Mouse (Mus musculus) hindbrain, embryonic 15.5 days (tissue): ENCODE measurements at regions not wholly inside any gene's neighbourhood (a gene's known extent, or its start where the extent isn't known, plus 50 kb on each side); places are given as distances from the start of the nearest gene placed in this dataset.

Source experiments
- ATAC-seq: fragments of 200-750 bp; cut with Nextera tagmentation; 2 replicates; pipeline ENCODE4 v1.8.0; 2017; ENCODE audit warnings: low read depth, moderate number of reproducible peaks, moderate TSS enrichment; ENCODE audit not compliant: low FRiP score
- H3K27ac ChIP-seq: fragments of 300-500 bp; sonication (generic); replicated peaks from 2 replicates; pipeline ENCODE4 v1.5.1; 2015; ENCODE audit warnings: mild to moderate bottlenecking, inconsistent platforms
- H3K27me3 ChIP-seq: fragments of 300-500 bp; sonication (generic); 2 replicates; pipeline ENCODE4 v1.6.1; 2015; ENCODE audit warnings: control low read depth, inconsistent platforms
- H3K36me3 ChIP-seq: fragments of 300-500 bp; sonication (generic); 2 replicates; pipeline ENCODE4 v1.6.1; 2015; ENCODE audit warnings: control low read depth, inconsistent platforms
- H3K4me1 ChIP-seq: fragments of 300-500 bp; sonication (generic); replicated peaks from 2 replicates; pipeline ENCODE4 v1.6.1; 2015; ENCODE audit warnings: control low read depth, inconsistent platforms
- H3K4me2 ChIP-seq: fragments of 300-500 bp; sonication (generic); 2 replicates; pipeline ENCODE4 v1.6.1; 2015; ENCODE audit warnings: moderate library complexity, mild to moderate bottlenecking, inconsistent platforms
- H3K4me3 ChIP-seq: fragments of 300-500 bp; sonication (generic); 2 replicates; pipeline ENCODE4 v1.5.1; 2015; ENCODE audit warnings: mild to moderate bottlenecking, inconsistent platforms
- H3K9ac ChIP-seq: fragments of 300-500 bp; sonication (generic); 2 replicates; pipeline ENCODE4 v1.6.1; 2015; ENCODE audit warnings: inconsistent platforms
- H3K9me3 ChIP-seq: fragments of 300-500 bp; sonication (generic); 2 replicates; pipeline ENCODE4 v1.6.1; 2016; ENCODE audit warnings: control low read depth, inconsistent platforms
- WGBS: fragments of 180-500 bp; shearing (Covaris S2); methylation state at CpG from one replicate; pipeline ENCODE4 v1.1.7; 2015; 5-methylcytosine and 5-hydroxymethylcytosine counted together

DNA sequence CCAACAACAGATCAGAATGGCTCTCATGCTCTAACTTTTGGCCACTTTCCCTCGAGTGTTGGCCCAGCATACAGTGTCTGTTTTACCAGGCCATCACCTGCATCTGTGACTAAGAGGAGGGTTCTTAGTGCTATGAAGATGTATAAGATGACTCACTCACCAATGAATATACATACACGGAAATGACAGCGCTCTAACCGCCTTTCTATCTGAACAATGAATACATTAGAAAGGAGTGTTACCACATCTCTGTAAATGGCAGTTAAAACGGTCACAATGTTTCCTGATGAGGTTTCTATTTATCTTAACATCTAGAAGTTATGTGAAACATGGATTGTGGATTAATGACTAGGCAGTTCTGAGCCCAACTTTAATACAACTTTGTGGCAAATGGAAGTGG lies 135.0 kb upstream of the Pkn2 start:
- Histone ChIP-seq H3K4me1 (no peaks in the 10 kb centered on the region), H3K27ac (no peak overlapping the region), H3K4me2 (no peak overlapping the region), H3K27me3 (no peaks in the 10 kb centered on the region), H3K9ac (no peak overlapping the region), H3K9me3 (no peaks in the 10 kb centered on the region), H3K4me3 (no peak overlapping the region), H3K36me3 (no peaks in the 10 kb centered on the region)
- ATAC-seq = no peak
- WGBS = 93% methylated on average over 5 of the region's 5 CpGs

DNA sequence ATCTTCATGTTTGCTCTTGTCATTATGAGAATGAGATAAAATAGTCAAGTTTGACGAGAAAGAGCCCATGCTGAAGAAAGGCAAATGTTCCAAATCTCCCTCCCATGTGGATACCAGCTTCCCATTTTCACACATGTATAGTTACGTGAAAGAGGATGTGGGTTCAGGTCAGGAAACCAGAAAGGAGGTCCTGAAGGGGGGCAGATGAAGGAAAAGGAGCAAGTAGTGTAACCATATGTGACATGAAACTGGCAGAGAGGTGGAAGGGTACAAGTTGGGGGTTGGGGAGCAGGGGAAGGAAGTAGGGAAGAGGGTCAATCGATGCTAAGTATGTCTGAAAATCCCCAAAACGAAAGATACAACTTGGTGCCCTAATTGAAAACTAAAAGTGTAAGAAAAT lies 132.6 kb upstream of the Pkn2 start:
- Histone ChIP-seq H3K9me3 (no peaks in the 10 kb centered on the region), H3K27ac (no peak overlapping the region), H3K9ac (no peak overlapping the region), H3K4me1 (no peaks in the 10 kb centered on the region), H3K4me2 (no peak overlapping the region), H3K36me3 (no peaks in the 10 kb centered on the region), H3K27me3 (no peaks in the 10 kb centered on the region), H3K4me3 (no peak overlapping the region)
- ATAC-seq = no peak
- 90% methylated on average over 4 of the region's 4 CpGs for WGBS

DNA sequence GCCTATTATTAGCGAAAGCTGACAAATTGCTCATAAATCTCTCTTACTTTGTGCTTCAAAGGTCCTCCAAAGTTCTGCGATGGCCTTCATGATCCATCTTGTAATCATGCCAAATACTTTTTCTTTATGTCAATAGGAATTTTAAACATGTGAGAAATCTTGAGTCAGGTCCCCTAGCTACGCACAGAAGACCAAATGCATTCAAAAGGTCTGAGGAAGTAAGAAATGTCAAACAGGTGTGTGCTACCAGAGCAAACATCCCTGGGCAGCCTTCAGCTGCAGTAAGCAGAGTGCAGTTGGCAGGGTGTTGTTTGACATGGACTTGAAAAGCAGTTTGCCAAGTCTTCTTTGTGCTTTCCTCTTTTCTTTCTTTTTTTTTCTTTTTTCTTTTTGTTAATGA lies 125.2 kb upstream of the Pkn2 start:
- Histone ChIP-seq H3K9me3 (no peaks in the 10 kb centered on the region), H3K27me3 (no peaks in the 10 kb centered on the region), H3K4me2 (no peak overlapping the region), H3K9ac (no peak overlapping the region), H3K27ac (no peak overlapping the region), H3K4me3 (no peak overlapping the region), H3K4me1 (no peaks in the 10 kb centered on the region), H3K36me3 (no peaks in the 10 kb centered on the region)
- no peak for ATAC-seq
- WGBS = 86% methylated on average over 3 of the region's 3 CpGs

DNA sequence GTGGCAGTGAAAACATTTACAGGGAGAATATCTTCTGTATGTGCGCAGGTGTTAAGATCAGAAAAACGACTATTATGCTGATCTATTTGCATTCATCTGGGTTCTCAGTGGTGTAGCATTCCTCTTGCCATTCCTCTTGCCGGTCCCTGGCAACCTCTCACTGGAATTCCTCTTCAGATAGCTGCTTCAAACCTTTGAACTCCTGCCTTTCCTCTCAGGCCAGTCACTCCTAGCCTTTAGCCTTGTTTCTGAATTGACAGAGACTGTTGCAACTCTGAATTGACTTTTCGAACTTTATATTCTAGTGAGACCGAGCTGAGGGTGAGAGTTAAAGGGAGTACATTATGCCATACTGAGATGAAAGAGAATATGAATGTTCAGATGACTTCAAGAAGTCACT lies 120.1 kb upstream of the Pkn2 start:
- H3K4me2 ChIP-seq = no peak overlapping the region

DNA sequence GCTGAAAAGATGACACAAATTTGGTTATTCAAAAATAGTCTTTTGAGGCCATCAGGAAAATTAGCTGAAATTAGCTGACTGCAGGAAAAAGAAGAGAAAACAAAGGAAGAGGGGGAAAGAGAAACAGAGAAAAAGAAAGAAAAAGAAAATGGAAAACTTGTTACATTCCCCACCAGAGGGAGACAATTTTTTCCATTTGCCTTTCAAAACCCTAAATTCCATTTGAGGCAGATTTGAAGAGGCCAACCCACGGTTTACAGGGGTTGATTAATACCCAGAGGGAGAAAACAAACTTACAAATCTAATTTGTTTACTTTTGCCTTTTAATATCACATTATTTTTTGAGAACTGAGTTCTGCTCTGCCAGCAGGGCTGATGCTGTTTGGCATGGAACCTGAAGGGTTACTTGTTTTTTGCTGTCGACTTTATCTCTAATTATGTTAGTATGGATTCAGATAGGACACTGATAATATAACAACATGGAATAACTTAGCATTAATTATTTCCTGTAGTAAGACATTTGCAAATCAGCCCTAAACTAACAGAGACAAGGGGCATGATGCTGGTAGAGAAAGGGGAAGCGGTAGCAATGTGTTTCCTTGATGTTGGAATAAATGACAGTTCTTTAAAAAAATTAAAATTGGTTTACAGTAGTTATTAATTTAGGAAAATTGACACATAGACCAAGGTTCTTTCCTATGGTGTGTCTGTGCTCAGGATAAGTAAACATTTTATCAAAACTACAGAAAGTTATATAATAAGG lies 114.4 kb upstream of the Pkn2 start:
- no peak overlapping the region for H3K9ac ChIP-seq
- H3K9me3 ChIP-seq = no peaks in the 10 kb centered on the region
- H3K4me3 ChIP-seq = no peak overlapping the region
- H3K27me3 ChIP-seq = no peaks in the 10 kb centered on the region
- H3K36me3 ChIP-seq = no peaks in the 10 kb centered on the region
- WGBS = 52% methylated on average over 3 of the region's 3 CpGs
- H3K4me2 ChIP-seq = no peak overlapping the region
- no peak for ATAC-seq
- H3K27ac ChIP-seq = no peak overlapping the region
- no peaks in the 10 kb centered on the region for H3K4me1 ChIP-seq

More for the DNA sequence above, 120.1 kb upstream of the Pkn2 start:
- H3K4me3 ChIP-seq = no peak overlapping the region
- no peak for ATAC-seq
- H3K9me3 ChIP-seq = no peaks in the 10 kb centered on the region
- H3K36me3 ChIP-seq = no peaks in the 10 kb centered on the region
- H3K27ac ChIP-seq = no peak overlapping the region
- no peaks in the 10 kb centered on the region for H3K4me1 ChIP-seq
- no peaks in the 10 kb centered on the region for H3K27me3 ChIP-seq
- 30% methylated on average over 5 of the region's 5 CpGs for WGBS
- no peak overlapping the region for H3K9ac ChIP-seq

DNA sequence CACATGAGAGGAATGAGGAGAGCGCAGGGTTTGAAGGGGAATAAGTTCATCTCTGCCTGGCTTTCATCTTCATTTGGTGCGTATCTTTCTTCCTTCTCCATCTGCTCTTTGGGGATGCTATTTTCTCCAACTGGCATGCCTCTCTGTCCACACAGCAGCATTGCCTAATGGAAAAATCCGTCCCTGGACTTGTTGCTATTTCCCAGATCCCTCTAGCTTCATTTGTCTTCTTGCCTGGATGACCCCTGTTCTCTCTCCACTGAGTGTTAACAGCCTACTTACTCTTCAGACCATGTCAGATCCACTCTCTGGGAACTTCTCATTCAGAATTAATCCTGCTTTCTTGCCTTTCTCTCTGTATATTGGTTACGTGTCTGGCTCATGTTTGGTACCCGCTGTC lies 102.7 kb upstream of the Pkn2 start:
- Histone ChIP-seq H3K9ac (no peak overlapping the region), H3K27me3 (no peaks in the 10 kb centered on the region), H3K27ac (no peak overlapping the region), H3K4me1 (no peaks in the 10 kb centered on the region), H3K36me3 (no peaks in the 10 kb centered on the region), H3K9me3 (no peaks in the 10 kb centered on the region), H3K4me3 (no peak overlapping the region), H3K4me2 (no peak overlapping the region)
- 88% methylated on average over 5 of the region's 5 CpGs for WGBS
- no peak for ATAC-seq

DNA sequence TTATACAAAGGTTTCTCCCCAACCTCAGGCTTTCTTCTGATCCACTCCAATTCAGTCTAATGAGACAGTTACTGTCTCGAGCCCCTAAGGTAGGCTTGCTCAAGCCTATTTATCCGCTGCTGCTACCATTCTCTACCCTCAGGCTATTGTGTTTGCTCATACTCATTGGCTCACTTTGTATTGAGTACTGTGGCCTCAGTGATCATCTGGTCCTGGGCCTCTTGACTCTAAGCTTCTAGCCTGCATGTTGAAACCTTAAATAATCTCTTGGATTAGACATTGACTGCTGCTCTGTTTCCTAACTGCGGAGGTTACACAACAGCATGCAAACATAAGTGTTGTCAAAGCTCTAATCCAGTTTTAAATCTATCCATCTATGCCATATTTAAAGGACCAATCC lies 99.4 kb upstream of the Pkn2 start:
- H3K4me3 ChIP-seq = no peak overlapping the region
- no peaks in the 10 kb centered on the region for H3K9me3 ChIP-seq
- no peak overlapping the region for H3K4me2 ChIP-seq
- no peaks in the 10 kb centered on the region for H3K4me1 ChIP-seq
- WGBS = 78% methylated on average over 3 of the region's 3 CpGs
- H3K27me3 ChIP-seq = no peaks in the 10 kb centered on the region
- ATAC-seq = no peak
- H3K27ac ChIP-seq = no peak overlapping the region
- H3K36me3 ChIP-seq = no peaks in the 10 kb centered on the region
- no peak overlapping the region for H3K9ac ChIP-seq

DNA sequence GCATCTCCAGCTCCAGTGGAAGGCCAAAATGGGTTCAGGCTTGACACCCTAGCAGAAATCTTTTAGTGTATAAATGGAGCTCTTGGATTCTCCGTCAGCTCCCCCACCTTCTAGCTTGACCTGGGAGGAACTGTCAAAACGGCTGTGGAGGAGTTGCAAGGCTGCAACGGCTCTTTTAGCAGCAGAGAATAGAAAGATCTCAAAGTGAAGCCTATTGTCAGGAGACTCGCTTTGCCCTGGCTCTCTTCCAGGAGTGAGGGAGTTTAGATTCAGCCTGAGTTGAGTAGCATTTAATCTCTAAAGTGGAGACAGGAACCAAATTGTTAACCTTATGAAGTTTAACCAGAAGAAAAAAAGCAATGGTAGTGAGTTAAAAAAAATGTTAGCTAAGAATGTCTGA lies 97.4 kb upstream of the Pkn2 start:
- H3K4me1 ChIP-seq = no peaks in the 10 kb centered on the region
- no peak overlapping the region for H3K9ac ChIP-seq
- H3K27me3 ChIP-seq = no peaks in the 10 kb centered on the region
- no peak overlapping the region for H3K4me2 ChIP-seq
- H3K4me3 ChIP-seq = no peak overlapping the region
- no peaks in the 10 kb centered on the region for H3K9me3 ChIP-seq
- 15% methylated on average over 4 of the region's 4 CpGs for WGBS
- no peak overlapping the region for H3K27ac ChIP-seq
- no peak for ATAC-seq
- no peaks in the 10 kb centered on the region for H3K36me3 ChIP-seq

DNA sequence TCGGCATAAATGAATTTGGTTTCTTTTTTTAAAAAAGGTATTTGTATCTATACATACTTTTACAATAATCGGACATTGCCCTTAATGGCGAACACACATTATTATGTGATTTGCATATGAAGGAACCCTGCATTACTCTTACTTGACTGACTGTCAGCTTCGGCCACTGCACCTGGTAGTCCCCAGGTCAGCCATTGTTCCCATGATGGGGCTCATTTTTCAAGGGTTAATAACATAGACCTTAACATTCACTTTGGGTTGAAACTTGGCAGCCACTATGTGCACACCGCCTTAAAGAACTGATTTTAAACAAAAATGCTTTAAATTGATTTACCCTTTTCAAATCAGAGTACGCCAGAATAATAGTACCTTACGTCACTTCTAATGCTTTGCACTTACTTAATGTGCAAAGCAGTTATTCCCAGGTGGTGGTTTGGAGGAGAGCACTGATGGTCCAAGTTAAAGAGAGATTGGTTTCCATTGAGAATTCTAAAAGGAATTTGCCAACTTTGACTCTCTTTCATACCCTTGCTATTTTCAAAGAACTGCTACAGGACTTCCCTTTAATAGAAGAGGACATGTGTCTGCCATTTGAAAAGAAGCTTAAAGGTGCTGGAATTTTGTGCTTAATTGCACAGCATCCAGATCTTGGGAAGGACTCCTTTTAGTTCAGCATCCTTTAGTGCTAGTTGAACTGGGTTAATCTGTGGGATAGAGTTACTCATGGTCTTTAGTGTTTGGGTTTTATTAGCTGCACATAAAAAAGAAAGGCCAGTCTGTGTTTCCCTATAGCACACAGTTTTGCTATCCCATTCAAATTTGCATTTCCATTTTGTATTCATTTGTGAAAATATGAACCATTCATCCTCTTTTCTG lies 95.0 kb upstream of the Pkn2 start:
- WGBS = 60% methylated on average over 7 of the region's 7 CpGs
- no peaks in the 10 kb centered on the region for H3K9me3 ChIP-seq
- no peaks in the 10 kb centered on the region for H3K27me3 ChIP-seq
- ATAC-seq = no peak
- H3K36me3 ChIP-seq = no peaks in the 10 kb centered on the region
- no peak overlapping the region for H3K4me3 ChIP-seq
- no peaks in the 10 kb centered on the region for H3K4me1 ChIP-seq
- H3K4me2 ChIP-seq = no peak overlapping the region
- H3K27ac ChIP-seq = no peak overlapping the region
- no peak overlapping the region for H3K9ac ChIP-seq

DNA sequence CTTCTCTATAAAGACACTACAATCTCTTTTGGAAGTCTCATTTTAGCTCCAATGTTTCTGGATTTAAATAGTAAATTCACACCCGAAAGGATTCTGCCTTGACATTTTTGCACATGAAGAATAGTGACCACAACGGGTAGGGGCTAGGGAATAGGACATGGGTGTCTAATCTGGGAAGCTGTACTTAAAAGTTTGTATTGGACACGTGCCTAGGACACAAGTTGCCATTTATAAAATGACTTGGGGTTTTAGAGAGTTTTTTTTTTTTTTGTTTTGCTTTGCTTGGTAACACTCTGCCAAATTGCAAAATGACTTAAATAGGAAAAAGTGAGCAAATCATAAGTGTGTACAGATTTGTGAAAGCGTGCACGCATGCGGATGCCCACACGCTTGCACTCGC lies 93.8 kb upstream of the Pkn2 start:
- H3K27me3 ChIP-seq = no peaks in the 10 kb centered on the region
- no peak overlapping the region for H3K9ac ChIP-seq
- no peak overlapping the region for H3K27ac ChIP-seq
- ATAC-seq = no peak
- 89% methylated on average over 8 of the region's 8 CpGs for WGBS
- H3K4me1 ChIP-seq = no peaks in the 10 kb centered on the region
- H3K4me2 ChIP-seq = no peak overlapping the region
- no peaks in the 10 kb centered on the region for H3K9me3 ChIP-seq
- no peak overlapping the region for H3K4me3 ChIP-seq
- no peaks in the 10 kb centered on the region for H3K36me3 ChIP-seq

DNA sequence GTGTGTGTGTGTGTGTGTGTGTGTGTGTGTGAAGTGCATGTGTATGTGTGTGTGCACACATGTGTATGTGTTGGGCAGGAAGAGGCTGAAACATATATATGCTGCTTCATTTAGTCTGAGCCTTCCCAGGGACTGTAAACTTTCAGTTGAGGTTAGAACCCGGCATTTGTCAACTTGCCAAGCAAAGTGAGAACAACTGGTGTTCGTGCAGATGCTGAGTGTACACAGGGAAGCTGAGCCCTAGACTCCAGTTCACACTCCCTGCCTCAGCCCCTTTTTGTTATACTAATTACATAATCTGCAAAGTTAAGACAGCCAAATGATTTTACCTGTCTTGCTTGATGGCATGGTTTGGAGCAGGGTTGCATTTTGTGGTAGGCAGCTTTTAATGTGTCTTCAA lies 87.7 kb upstream of the Pkn2 start:
- no peak overlapping the region for H3K4me2 ChIP-seq
- 79% methylated on average over 2 of the region's 2 CpGs for WGBS
- no peaks in the 10 kb centered on the region for H3K9me3 ChIP-seq
- no peaks in the 10 kb centered on the region for H3K27me3 ChIP-seq
- no peak overlapping the region for H3K4me3 ChIP-seq
- H3K27ac ChIP-seq = no peak overlapping the region
- H3K4me1 ChIP-seq = no peaks in the 10 kb centered on the region
- no peak for ATAC-seq
- H3K36me3 ChIP-seq = no peaks in the 10 kb centered on the region
- no peak overlapping the region for H3K9ac ChIP-seq

DNA sequence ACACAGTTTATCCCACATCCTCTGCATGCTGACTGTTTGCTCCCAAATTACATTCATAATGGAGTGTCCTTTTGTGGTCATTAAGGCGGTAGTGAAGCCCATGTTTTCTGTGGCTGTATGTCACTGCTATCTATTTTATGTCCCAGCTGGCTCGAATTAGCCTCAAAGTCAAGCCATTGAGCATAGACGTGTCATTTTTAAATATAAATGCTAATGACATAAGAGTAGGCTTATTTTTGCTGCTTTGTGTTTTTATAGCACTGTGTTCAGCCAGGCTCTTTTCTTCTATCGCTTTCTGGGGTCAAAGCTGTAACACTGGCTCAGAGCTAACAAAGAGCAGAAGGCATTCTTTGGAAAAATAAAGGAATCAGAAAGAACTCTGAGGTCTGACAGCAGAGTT lies 83.8 kb upstream of the Pkn2 start:
- H3K9me3 ChIP-seq = no peaks in the 10 kb centered on the region

More for the DNA sequence above, 83.8 kb upstream of the Pkn2 start:
- Histone ChIP-seq H3K4me1 (no peaks in the 10 kb centered on the region), H3K27me3 (no peaks in the 10 kb centered on the region), H3K9ac (no peak overlapping the region), H3K4me3 (no peak overlapping the region), H3K27ac (no peak overlapping the region), H3K4me2 (no peak overlapping the region), H3K36me3 (no peaks in the 10 kb centered on the region)
- no peak for ATAC-seq
- 47% methylated on average over 4 of the region's 4 CpGs for WGBS
